Mouse (Mus musculus) cortical plate, adult 2 months (tissue): ENCODE measurements around the gene Bcam.

Source experiments
- CTCF ChIP-seq: fragments of 200-500 bp; IDR thresholded peaks from 2 replicates; pipeline ENCODE4 v1.5.1; 2011; ENCODE audit warnings: mild to moderate bottlenecking, control low read depth, low read length; ENCODE audit not compliant: insufficient read depth; ENCODE audit errors: extremely low read depth
- POLR2A ChIP-seq: fragments of 200-500 bp; IDR thresholded peaks from 2 replicates; pipeline ENCODE4 v1.6.1; 2011; ENCODE audit warnings: mild to moderate bottlenecking, low read length, control low read depth; ENCODE audit not compliant: insufficient read depth; ENCODE audit errors: extremely low read depth

- no peak for TF ChIP-seq CTCF
- no peak for TF ChIP-seq POLR2A
These were observed 1.1 kb downstream of the Bcam start for GRCm38 (mm10) chr7:19769434-19770374.
